Mouse (Mus musculus) macrophage (primary cell): ENCODE data around the gene Pip5k1a. TPM values are rescaled to one million over a fixed set of nuclear protein-coding genes. Genes with fewer than 3 reads are reported as not detected.
"Not testable (repeated sequence)": the region's sequence is repeated elsewhere in the genome, so short reads cannot be mapped to it uniquely, and the experiment has no call there.

Experiments used
- H3K27ac ChIP-seq: fragments of 350-480 bp; formaldehyde crosslinking; 2 replicates; pipeline ENCODE4 v1.9.0; 2021
- H3K36me3 ChIP-seq: fragments of 350-480 bp; formaldehyde crosslinking; 2 replicates; pipeline ENCODE4 v1.9.0; 2021; ENCODE audit errors: inconsistent target
- H3K4me3 ChIP-seq: fragments of 350-480 bp; formaldehyde crosslinking; 2 replicates; pipeline ENCODE4 v1.9.0; 2021; ENCODE audit errors: inconsistent target
- H3K79me2 ChIP-seq: fragments of 350-480 bp; formaldehyde crosslinking; 2 replicates; pipeline ENCODE4 v1.9.0; 2021; ENCODE audit errors: inconsistent target
- WGBS: methylation state at CpG from one replicate; pipeline ENCODE4 v1.1.7; 2026; ENCODE audit warnings: inconsistent platforms; ENCODE audit not compliant: missing documents; 5-methylcytosine and 5-hydroxymethylcytosine counted together
- polyA plus RNA-seq: library from polyadenylated mRNA; stranded (reverse); fragments of 250-400 nt; gene quantifications from 3 replicates; pipeline ENCODE4 v1.2.4, GENCODE M21; 2018; ENCODE audit warnings: inconsistent platforms
- total RNA-seq, 78 experiments: library from RNA; depleted of rRNA; stranded (reverse); fragments of 250-400 nt; gene quantifications; 1 replicate in 9 of 78; 2 replicates in 24 of 78; 3 replicates in 43 of 78; 4 replicates in 2 of 78; pipeline ENCODE4 v1.2.4; 2018; ENCODE audit warnings: inconsistent platforms in 56 of 78

Pip5k1a gene
- total RNA-seq (2018; cell fraction: chromatin; rRNA removed), result 100 to 1,000 TPM in 13 of 26 experiments, 10 to 100 TPM in 13; 70.1 to 292 (median 100) TPM
- 10 to 100 TPM; 20.6 to 67.6 (median 24.4) TPM for total RNA-seq (2018; cell fraction: cytosol; rRNA removed)
- 100 to 1,000 TPM in 2 of 26 experiments, 10 to 100 TPM in 24; 34.2 to 132 (median 54.4) TPM for total RNA-seq (2018; cell fraction: nucleus; rRNA removed)
- polyA plus RNA-seq, result 16.2 to 19.1 TPM (median 17.0 TPM) in 3 replicates

GRCm38 (mm10) chr3:95106338-95107117 lies at the start of gene Pip5k1a:
Pip5k1a (minus strand) TSS chr3:95106930.
- H3K79me2 ChIP-seq, result peaks cover 54% of the 10 kb centered on the region
- 0 out of 2 replicates have a peak, but pooled peaks cover 4% of the 10 kb centered on the region for H3K36me3 ChIP-seq
- H3K4me3 ChIP-seq, result peak within 1 kb of the TSS; percentile 98
- H3K27ac ChIP-seq, result peak within 1 kb of the TSS; percentile 83
- WGBS, result under 1% methylated on average over 50 of the region's 51 CpGs

GRCm38 (mm10) chr3:95153874-95154273 lies 47.1 kb upstream of the Pip5k1a start:
- WGBS, result 50% methylated on average over 4 of the region's 4 CpGs
- H3K36me3 ChIP-seq, result no peaks in the 10 kb centered on the region

GRCm38 (mm10) chr3:95147924-95148323 lies 41.2 kb upstream of the Pip5k1a start:
- Histone ChIP-seq H3K4me3 (no peak overlapping the region), H3K36me3 (no peaks in the 10 kb centered on the region), H3K79me2 (no peaks in the 10 kb centered on the region), H3K27ac (no peak overlapping the region)
- 89% methylated on average over 3 of the region's 3 CpGs for WGBS

More at GRCm38 (mm10) chr3:95153874-95154273, 47.1 kb upstream of the Pip5k1a start:
- Histone ChIP-seq H3K27ac (no peak overlapping the region), H3K4me3 (no peak overlapping the region), H3K79me2 (no peaks in the 10 kb centered on the region)

GRCm38 (mm10) chr3:95142617-95143011 lies 35.9 kb upstream of the Pip5k1a start:
- 0% methylated on average over 5 of the region's 5 CpGs for WGBS
- Histone ChIP-seq H3K79me2 (peaks cover 41% of the 10 kb centered on the region), H3K36me3 (no peaks in the 10 kb centered on the region; the same call in 1 of the 2 replicates), H3K4me3 (peak overlapping the region; percentile 71; the same call in 1 of the 2 replicates), H3K27ac (peak overlapping the region; percentile 90; the same call in 1 of the 2 replicates)

GRCm38 (mm10) chr3:95141952-95142616 lies 35.4 kb upstream of the Pip5k1a start, which contains the start of gene Tnfaip8l2:
Tnfaip8l2 (minus strand) TSS chr3:95142360.
- Histone ChIP-seq H3K4me3 (peak within 1 kb of the TSS; percentile 71), H3K79me2 (peaks cover 45% of the 10 kb centered on the region), H3K36me3 (no peaks in the 10 kb centered on the region; the same call in 1 of the 2 replicates), H3K27ac (peak within 1 kb of the TSS; percentile 90)
- WGBS, result 22% methylated on average over 10 of the region's 10 CpGs

- Histone ChIP-seq H3K4me3 (peak overlapping the region; percentile 71), H3K27ac (peak overlapping the region; percentile 90), H3K36me3 (no peaks in the 10 kb centered on the region; the same call in 1 of the 2 replicates), H3K79me2 (peaks cover 50% of the 10 kb centered on the region)
- 3% methylated on average over 9 of the region's 9 CpGs for WGBS
These were observed 34.7 kb upstream of the Pip5k1a start for GRCm38 (mm10) chr3:95141474-95141873.

- Histone ChIP-seq H3K4me3 (peak overlapping the region; percentile 71), H3K36me3 (no peaks in the 10 kb centered on the region; the same call in 1 of the 2 replicates), H3K79me2 (peaks cover 50% of the 10 kb centered on the region), H3K27ac (peak overlapping the region; percentile 90)
- WGBS, result 75% methylated on average over 5 of the region's 6 CpGs
These were observed 34.1 kb upstream of the Pip5k1a start for GRCm38 (mm10) chr3:95140795-95141194.

- Histone ChIP-seq H3K4me3 (peak overlapping the region; percentile 71; the same call in 1 of the 2 replicates), H3K27ac (peak overlapping the region; percentile 90), H3K79me2 (peaks cover 50% of the 10 kb centered on the region), H3K36me3 (no peaks in the 10 kb centered on the region; the same call in 1 of the 2 replicates)
- 79% methylated on average over 18 of the region's 18 CpGs for WGBS
These were observed 33.5 kb upstream of the Pip5k1a start for GRCm38 (mm10) chr3:95140289-95140595.

- 43% methylated on average over 25 of the region's 25 CpGs for WGBS
- Histone ChIP-seq H3K79me2 (peaks cover 50% of the 10 kb centered on the region), H3K27ac (peak overlapping the region; percentile 90), H3K4me3 (peak overlapping the region; percentile 71; the same call in 1 of the 2 replicates), H3K36me3 (no peaks in the 10 kb centered on the region; the same call in 1 of the 2 replicates)
These were observed 33.0 kb upstream of the Pip5k1a start for GRCm38 (mm10) chr3:95139586-95140288.

GRCm38 (mm10) chr3:95136336-95136735 lies 29.6 kb upstream of the Pip5k1a start:
- WGBS, result 2% methylated on average over 3 of the region's 3 CpGs
- Histone ChIP-seq H3K79me2 (peaks cover 45% of the 10 kb centered on the region), H3K36me3 (peaks cover 8% of the 10 kb centered on the region; the same call in 1 of the 2 replicates), H3K27ac (peak overlapping the region; percentile 92), H3K4me3 (no peak overlapping the region)

- peaks cover 37% of the 10 kb centered on the region for H3K79me2 ChIP-seq
- peak overlapping the region; percentile 33 for H3K4me3 ChIP-seq
- H3K36me3 ChIP-seq, result peaks cover 13% of the 10 kb centered on the region; the same call in 1 of the 2 replicates
- 5% methylated on average over 7 of the region's 7 CpGs for WGBS
- peak overlapping the region; percentile 92 for H3K27ac ChIP-seq
These were observed 28.8 kb upstream of the Pip5k1a start for GRCm38 (mm10) chr3:95135433-95136052.

GRCm38 (mm10) chr3:95135023-95135422 lies 28.3 kb upstream of the Pip5k1a start:
- Histone ChIP-seq H3K27ac (peak overlapping the region; percentile 92), H3K79me2 (peaks cover 32% of the 10 kb centered on the region), H3K36me3 (peaks cover 16% of the 10 kb centered on the region; the same call in 1 of the 2 replicates), H3K4me3 (peak overlapping the region; percentile 33)
- 0% methylated on average over 6 of the region's 6 CpGs for WGBS

GRCm38 (mm10) chr3:95134133-95134532 lies 27.4 kb upstream of the Pip5k1a start:
- Histone ChIP-seq H3K36me3 (peaks cover 25% of the 10 kb centered on the region; the same call in 1 of the 2 replicates), H3K4me3 (peak overlapping the region; percentile 83; the same call in 1 of the 2 replicates), H3K79me2 (peaks cover 23% of the 10 kb centered on the region)
- not testable (repeated sequence) for H3K27ac ChIP-seq
- no CpG with 5 or more reads among the region's 12 CpGs for WGBS
